Mouse (Mus musculus): ENCODE results near the gene Slc35e3. TPM values are rescaled to one million over a fixed set of nuclear protein-coding genes. Genes with fewer than 3 reads are reported as not detected.

The Slc35e3 gene
- total and polyA plus RNA-seq, 3 experiments = 2.2 to 9.7 (median 5.0) TPM

DNA sequence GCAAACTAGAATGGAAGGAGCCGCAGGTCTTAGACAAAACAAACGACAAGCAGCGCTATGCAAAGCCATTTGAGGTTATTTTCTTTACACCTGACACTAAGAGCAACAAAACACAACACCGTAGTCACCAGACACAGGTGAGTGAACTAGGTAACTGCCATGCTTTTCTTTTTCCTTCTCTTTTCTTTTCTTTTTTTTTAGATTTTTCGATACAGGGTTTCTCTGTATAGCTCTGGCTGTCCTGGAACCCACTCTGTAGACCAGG is 20.7 kb upstream of the Slc35e3 start:
- no peaks in the 10 kb centered on the region for H3K4me1 ChIP-seq (ENCODE audit: control insufficient read depth in 1 of 2, insufficient read depth in 2 of 2)
- no peaks in the 10 kb centered on the region for H3K79me2 ChIP-seq (replicated peaks; ENCODE audit: control insufficient read depth, extremely low read depth, insufficient read depth, poor library complexity, severe bottlenecking)
- peaks cover 65 to 84% of the 10 kb centered on the region in 2 experiments for H3K36me3 ChIP-seq (replicated peaks in 1 of 2; ENCODE audit: control insufficient read depth in 1 of 2, insufficient read depth in 1 of 2, low read length in 1 of 2)
- H3K4me3 ChIP-seq (replicated peaks in 1 of 3; ENCODE audit: low read depth in 2 of 3, low read length in 2 of 3, poor library complexity in 1 of 3) = no peak overlapping the region
- no peaks in the 10 kb centered on the region for H3K9me3 ChIP-seq (replicated peaks; ENCODE audit: low read length)
- no peaks in the 10 kb centered on the region for H3K27me3 ChIP-seq (replicated peaks)
- no peak for DNase-seq (ENCODE audit: extremely low read depth)
- in situ Hi-C loops (cut with MboI; ENCODE audit: low pct_ligation_motif_present, low pct_unique_long_range_greater_than_20kb, low sequenced_read_pairs) (no loop called here), dilution Hi-C loops (cut with MboI; ENCODE audit: extremely low pct_ligation_motif_present, extremely low pct_unique_long_range_greater_than_20kb, low sequenced_read_pairs) (no loop called here)
- TF ChIP-seq MXI1 (IDR thresholded peaks at IDR 0.05; ENCODE audit: low read depth, low read length) (no peak), ZMIZ1 (IDR thresholded peaks at IDR 0.05; ENCODE audit: low read depth, low read length) (no peak), TCF12 (IDR thresholded peaks at IDR 0.05; ENCODE audit: low read depth, low read length) (no peak), E2F4 (IDR thresholded peaks at IDR 0.05; ENCODE audit: insufficient replicate concordance, low read depth, low read length) (no peak), MAFK (IDR thresholded peaks at IDR 0.05; ENCODE audit: insufficient replicate concordance, low read length) (no peak), MYC (IDR thresholded peaks at IDR 0.05; ENCODE audit: low read depth, low read length) (no peak), KAT2A (IDR thresholded peaks at IDR 0.05; ENCODE audit: insufficient replicate concordance, low read length) (no peak), IRF4 (IDR thresholded peaks at IDR 0.05; ENCODE audit: low read depth, low read length) (no peak), ZNF384 (IDR thresholded peaks at IDR 0.05; ENCODE audit: low read depth, low read length) (no peak), GABPA (IDR thresholded peaks at IDR 0.05; ENCODE audit: insufficient replicate concordance, low read depth, low read length) (no peak), ZKSCAN1 (IDR thresholded peaks at IDR 0.05; ENCODE audit: borderline replicate concordance, low read depth, low read length) (no peak), POLR2AphosphoS2 (IDR thresholded peaks at IDR 0.05; ENCODE audit: low read depth, low read length) (no peak), BHLHE40 (IDR thresholded peaks at IDR 0.05; ENCODE audit: low read depth, low read length) (no peak), CTCF (conservative IDR thresholded peaks at IDR 0.05 in 1 of 2, IDR thresholded peaks at IDR 0.05 in 1 of 2; ENCODE audit: low read depth in 2 of 2, low read length in 2 of 2) (no peak), NRF1 (IDR thresholded peaks at IDR 0.05; ENCODE audit: low read depth, low read length) (no peak), ZC3H11A (IDR thresholded peaks at IDR 0.05; ENCODE audit: low read depth, low read length) (no peak), ETS1 (conservative IDR thresholded peaks at IDR 0.05; ENCODE audit: low read depth, low read length) (no peak), CHD2 (IDR thresholded peaks at IDR 0.05; ENCODE audit: low read length) (no peak), HCFC1 (IDR thresholded peaks at IDR 0.05; ENCODE audit: low read depth, low read length) (no peak)
- H3K4me2 ChIP-seq (ENCODE audit: insufficient read depth, low read depth, poor library complexity, severe bottlenecking) = no peak overlapping the region
- H3K27ac ChIP-seq (ENCODE audit: insufficient read depth, low read depth) = no peak overlapping the region
- no peak overlapping the region for H3K9ac ChIP-seq (ENCODE audit: insufficient read depth, low read depth)

DNA sequence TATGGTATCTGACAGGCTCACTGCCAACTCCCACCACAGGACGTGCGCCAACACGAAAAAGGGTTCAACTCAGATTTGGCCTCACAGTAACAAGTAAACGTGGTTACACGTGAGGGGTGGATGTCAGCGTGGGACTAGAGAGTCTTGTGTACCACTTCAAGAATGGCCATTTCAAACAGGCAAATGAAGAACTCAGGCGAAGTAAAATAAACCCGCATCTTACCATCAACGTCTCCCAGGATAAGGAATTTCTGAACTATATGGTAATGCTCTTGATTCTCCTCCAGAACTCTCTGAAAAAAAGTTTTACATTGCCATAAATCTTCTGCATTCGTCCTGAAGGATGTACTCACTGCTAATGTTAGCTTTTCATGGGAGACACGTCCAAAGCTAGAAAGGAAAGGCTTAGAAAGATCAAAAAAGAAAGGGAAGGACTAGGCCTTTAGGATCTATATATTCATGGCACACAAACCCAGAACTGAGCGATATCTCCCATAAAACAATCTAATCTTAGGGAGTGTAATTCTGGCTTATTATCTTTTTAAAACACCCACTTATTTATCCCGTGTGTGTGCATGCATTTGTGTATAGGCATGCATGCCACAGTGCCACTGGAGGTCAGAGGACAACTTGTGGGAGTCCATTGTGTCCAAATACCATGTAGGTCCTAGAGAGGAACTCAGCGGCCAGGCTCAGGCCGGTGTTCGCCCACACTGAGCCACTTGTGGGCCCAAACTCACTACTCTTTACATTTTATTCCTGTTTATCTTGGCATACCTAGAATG is 20.1 kb upstream of the Slc35e3 start:
- TF ChIP-seq KAT2A (IDR thresholded peaks at IDR 0.05; ENCODE audit: insufficient replicate concordance, low read length) (no peak), POLR2AphosphoS2 (IDR thresholded peaks at IDR 0.05; ENCODE audit: low read depth, low read length) (no peak), RAD21 (IDR thresholded peaks at IDR 0.05; ENCODE audit: low read depth, low read length) (no peak), MEF2A (IDR thresholded peaks at IDR 0.05; ENCODE audit: borderline replicate concordance, low read depth, low read length) (no peak), ZC3H11A (IDR thresholded peaks at IDR 0.05; ENCODE audit: low read depth, low read length) (no peak)
- Histone ChIP-seq H3K36me3 (replicated peaks in 1 of 2; ENCODE audit: control insufficient read depth in 1 of 2, insufficient read depth in 1 of 2, low read length in 1 of 2) (peaks cover 66 to 84% of the 10 kb centered on the region in 2 experiments), H3K9me3 (replicated peaks; ENCODE audit: low read length) (no peaks in the 10 kb centered on the region), H3K4me3 (replicated peaks in 1 of 3; ENCODE audit: low read depth in 2 of 3, low read length in 2 of 3, poor library complexity in 1 of 3) (no peak overlapping the region), H3K27me3 (replicated peaks) (no peaks in the 10 kb centered on the region), H3K4me2 (ENCODE audit: insufficient read depth, low read depth, poor library complexity, severe bottlenecking) (no peak overlapping the region), H3K79me2 (replicated peaks; ENCODE audit: control insufficient read depth, extremely low read depth, insufficient read depth, poor library complexity, severe bottlenecking) (no peaks in the 10 kb centered on the region), H3K4me1 (ENCODE audit: control insufficient read depth in 1 of 2, insufficient read depth in 2 of 2) (no peaks in the 10 kb centered on the region), H3K9ac (ENCODE audit: insufficient read depth, low read depth) (no peak overlapping the region), H3K27ac (ENCODE audit: insufficient read depth, low read depth) (no peak overlapping the region)
- in situ Hi-C loops (cut with MboI; ENCODE audit: low pct_ligation_motif_present, low pct_unique_long_range_greater_than_20kb, low sequenced_read_pairs) (no loop called here), dilution Hi-C loops (cut with MboI; ENCODE audit: extremely low pct_ligation_motif_present, extremely low pct_unique_long_range_greater_than_20kb, low sequenced_read_pairs) (no loop called here)
- no peak for DNase-seq (ENCODE audit: extremely low read depth)

All from CH12.LX (cell line).